Mouse (Mus musculus): ENCODE measurements around the gene Pum1. TPM values are rescaled to one million over a fixed set of nuclear protein-coding genes. Genes with fewer than 3 reads are reported as not detected.
A peak's percentile ranks its signal among the peaks of the same experiment; 100 is the strongest.
"Not testable (repeated sequence)": the region's sequence is repeated elsewhere in the genome, so short reads cannot be mapped to it uniquely, and the experiment has no call there.

The Pum1 gene
- 69.5 and 86.3 TPM in 2 replicates for polyA plus RNA-seq (2012; rRNA removed)
- polyA plus RNA-seq (2014; fragmentation: Nextera tagmentation; extraction: Ambion mirVana), result 83.8 and 91.1 TPM in 2 replicates

- H3K9me3 ChIP-seq (ENCODE audit: control insufficient read depth, low read length), result no peaks in the 10 kb centered on the region
- H3K36me3 ChIP-seq (ENCODE audit: control insufficient read depth, insufficient read depth, low read length), result no peaks in the 10 kb centered on the region
- ATAC-seq (ENCODE audit: low FRiP score, low read depth) (peak; percentile 93), DNase-seq (ENCODE audit: low spot score) (peak; percentile 94)
- no peak for TF ChIP-seq POLR2A (IDR thresholded peaks at IDR 0.05; ENCODE audit: borderline replicate concordance, extremely low read depth, insufficient read depth, insufficient read length)
- under 1% methylated on average over 50 of the region's 90 CpGs for WGBS
- no peaks in the 10 kb centered on the region for H3K27me3 ChIP-seq (ENCODE audit: control insufficient read depth, insufficient read depth, low read length)
- peak within 1 kb of the TSS; percentile 79 for H3K4me2 ChIP-seq (replicated peaks; ENCODE audit: low read depth, low read length, severe bottlenecking)
- peak within 1 kb of the TSS; percentile 97 for H3K27ac ChIP-seq (replicated peaks; ENCODE audit: low read depth, low read length)
- peak within 1 kb of the TSS; percentile 100 for H3K9ac ChIP-seq (ENCODE audit: low read depth, low read length, severe bottlenecking)
- H3K4me3 ChIP-seq (replicated peaks; ENCODE audit: low read length), result peak within 1 kb of the TSS; percentile 97
- peaks cover 10% of the 10 kb centered on the region for H3K4me1 ChIP-seq (ENCODE audit: control insufficient read depth, insufficient read depth, low read length)
These were observed at the start of gene Pum1 for GRCm38 (mm10) chr4:130662979-130663725. Gene Pum1, plus strand, starts transcription at chr4:130663321.

- no peak for ATAC-seq (ENCODE audit: low FRiP score, low read depth)
- H3K4me3 ChIP-seq (replicated peaks; ENCODE audit: low read length), result no peak overlapping the region
These were observed 33.7 kb upstream of the Pum1 start for GRCm38 (mm10) chr4:130629391-130629790.

GRCm38 (mm10) chr4:130630232-130630847 is 32.8 kb upstream of the Pum1 start:
- TF ChIP-seq POLR2A (IDR thresholded peaks at IDR 0.05; ENCODE audit: borderline replicate concordance, extremely low read depth, insufficient read depth, insufficient read length), result no peak
- Histone ChIP-seq H3K4me2 (replicated peaks; ENCODE audit: low read depth, low read length, severe bottlenecking) (no peak overlapping the region), H3K9ac (ENCODE audit: low read depth, low read length, severe bottlenecking) (no peak overlapping the region), H3K27ac (replicated peaks; ENCODE audit: low read depth, low read length) (no peak overlapping the region), H3K36me3 (ENCODE audit: control insufficient read depth, insufficient read depth, low read length) (no peaks in the 10 kb centered on the region), H3K27me3 (ENCODE audit: control insufficient read depth, insufficient read depth, low read length) (no peaks in the 10 kb centered on the region), H3K9me3 (ENCODE audit: control insufficient read depth, low read length) (no peaks in the 10 kb centered on the region), H3K4me1 (ENCODE audit: control insufficient read depth, insufficient read depth, low read length) (no peaks in the 10 kb centered on the region), H3K4me3 (replicated peaks; ENCODE audit: low read length) (no peak overlapping the region)
- no peak for DNase-seq (ENCODE audit: low spot score)
- ATAC-seq (ENCODE audit: low FRiP score, low read depth), result no peak
- 49% methylated on average over 3 of the region's 3 CpGs for WGBS

More at GRCm38 (mm10) chr4:130629391-130629790, 33.7 kb upstream of the Pum1 start:
- no peak for TF ChIP-seq POLR2A (IDR thresholded peaks at IDR 0.05; ENCODE audit: borderline replicate concordance, extremely low read depth, insufficient read depth, insufficient read length)
- DNase-seq (ENCODE audit: low spot score), result no peak
- H3K36me3 ChIP-seq (ENCODE audit: control insufficient read depth, insufficient read depth, low read length), result no peaks in the 10 kb centered on the region
- no peaks in the 10 kb centered on the region for H3K4me1 ChIP-seq (ENCODE audit: control insufficient read depth, insufficient read depth, low read length)
- WGBS, result 5% methylated on average over 4 of the region's 4 CpGs
- H3K4me2 ChIP-seq (replicated peaks; ENCODE audit: low read depth, low read length, severe bottlenecking), result peak overlapping the region; percentile 29; the same call in 1 of the 2 replicates
- H3K27me3 ChIP-seq (ENCODE audit: control insufficient read depth, insufficient read depth, low read length), result no peaks in the 10 kb centered on the region
- H3K9ac ChIP-seq (ENCODE audit: low read depth, low read length, severe bottlenecking), result no peak overlapping the region
- H3K9me3 ChIP-seq (ENCODE audit: control insufficient read depth, low read length), result no peaks in the 10 kb centered on the region
- H3K27ac ChIP-seq (replicated peaks; ENCODE audit: low read depth, low read length), result no peak overlapping the region

GRCm38 (mm10) chr4:130635076-130635475 is 28.0 kb upstream of the Pum1 start:
- H3K36me3 ChIP-seq (ENCODE audit: control insufficient read depth, insufficient read depth, low read length); DNase-seq (ENCODE audit: low spot score); H3K4me1 ChIP-seq (ENCODE audit: control insufficient read depth, insufficient read depth, low read length); H3K27ac ChIP-seq (replicated peaks; ENCODE audit: low read depth, low read length); H3K9ac ChIP-seq (ENCODE audit: low read depth, low read length, severe bottlenecking); ATAC-seq (ENCODE audit: low FRiP score, low read depth); H3K9me3 ChIP-seq (ENCODE audit: control insufficient read depth, low read length); H3K4me2 ChIP-seq (replicated peaks; ENCODE audit: low read depth, low read length, severe bottlenecking); H3K4me3 ChIP-seq (replicated peaks; ENCODE audit: low read length); H3K27me3 ChIP-seq (ENCODE audit: control insufficient read depth, insufficient read depth, low read length): not testable (repeated sequence)
- 85% methylated on average over 3 of the region's 3 CpGs for WGBS

GRCm38 (mm10) chr4:130636761-130637160 is 26.4 kb upstream of the Pum1 start:
- no peak overlapping the region for H3K4me3 ChIP-seq (replicated peaks; ENCODE audit: low read length)
- 67% methylated on average over 3 of the region's 3 CpGs for WGBS
- H3K9me3 ChIP-seq (ENCODE audit: control insufficient read depth, low read length), result no peaks in the 10 kb centered on the region
- no peak for TF ChIP-seq POLR2A (IDR thresholded peaks at IDR 0.05; ENCODE audit: borderline replicate concordance, extremely low read depth, insufficient read depth, insufficient read length)
- no peak overlapping the region for H3K9ac ChIP-seq (ENCODE audit: low read depth, low read length, severe bottlenecking)
- no peak for DNase-seq (ENCODE audit: low spot score)
- H3K4me1 ChIP-seq (ENCODE audit: control insufficient read depth, insufficient read depth, low read length), result no peaks in the 10 kb centered on the region
- H3K36me3 ChIP-seq (ENCODE audit: control insufficient read depth, insufficient read depth, low read length), result no peaks in the 10 kb centered on the region
- no peak for ATAC-seq (ENCODE audit: low FRiP score, low read depth)
- H3K27me3 ChIP-seq (ENCODE audit: control insufficient read depth, insufficient read depth, low read length), result no peaks in the 10 kb centered on the region
- no peak overlapping the region for H3K27ac ChIP-seq (replicated peaks; ENCODE audit: low read depth, low read length)
- no peak overlapping the region for H3K4me2 ChIP-seq (replicated peaks; ENCODE audit: low read depth, low read length, severe bottlenecking)
